Mouse (Mus musculus) CD8-positive naive resting alpha-beta T cell, adult 2 months (primary cell): ENCODE results near the gene Kcnn4.

Experiments
- DNase-seq, 2 experiments: peaks; one replicate each; pipeline ENCODE4 v3.0.0; 2022; ENCODE audit warnings: low read depth in 2 of 2, low spot score in 2 of 2

The Kcnn4 gene

DNA sequence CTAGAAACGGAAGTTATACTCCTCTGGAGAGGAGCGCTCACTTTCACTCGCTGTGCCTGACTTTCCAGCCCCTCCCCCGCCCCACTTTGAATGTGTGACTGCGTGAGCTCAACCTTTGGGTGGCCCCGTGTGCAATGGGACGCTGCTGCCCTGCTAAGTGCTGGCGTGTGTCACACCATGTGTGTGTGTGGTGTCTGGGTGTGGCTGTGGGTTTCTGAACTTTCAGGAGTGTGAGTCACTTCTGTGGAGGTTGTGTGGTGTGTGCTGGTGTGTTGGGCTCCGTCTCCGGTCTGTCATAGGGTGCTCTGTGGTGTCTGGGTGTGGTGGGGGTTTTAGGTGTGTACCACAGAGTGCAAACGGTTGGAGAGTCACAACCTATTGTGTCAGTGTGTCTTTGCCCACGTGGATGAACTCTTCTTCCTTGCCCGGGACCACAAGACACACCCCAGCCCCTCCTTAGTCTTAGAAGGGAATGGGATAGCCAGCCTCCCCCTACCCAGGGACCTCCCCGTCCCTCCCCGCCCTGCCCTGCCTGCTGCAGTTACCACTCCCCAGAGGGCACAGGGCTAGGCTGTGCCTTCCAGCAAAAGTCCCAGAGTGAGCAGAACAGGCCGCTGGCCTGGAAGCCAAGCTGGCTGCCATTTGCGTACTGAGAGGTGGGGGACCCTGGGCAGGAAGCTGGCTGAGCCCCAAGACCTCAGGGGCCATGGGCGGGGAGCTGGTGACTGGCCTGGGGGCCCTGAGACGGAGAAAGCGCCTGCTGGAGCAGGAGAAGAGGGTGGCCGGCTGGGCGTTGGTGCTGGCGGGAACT is at the start of gene Kcnn4:
Gene Kcnn4, plus strand, starts transcription at position 533 of the 811 bp plus-strand sequence.
- peak; percentile 86 to 88 for DNase-seq

DNA sequence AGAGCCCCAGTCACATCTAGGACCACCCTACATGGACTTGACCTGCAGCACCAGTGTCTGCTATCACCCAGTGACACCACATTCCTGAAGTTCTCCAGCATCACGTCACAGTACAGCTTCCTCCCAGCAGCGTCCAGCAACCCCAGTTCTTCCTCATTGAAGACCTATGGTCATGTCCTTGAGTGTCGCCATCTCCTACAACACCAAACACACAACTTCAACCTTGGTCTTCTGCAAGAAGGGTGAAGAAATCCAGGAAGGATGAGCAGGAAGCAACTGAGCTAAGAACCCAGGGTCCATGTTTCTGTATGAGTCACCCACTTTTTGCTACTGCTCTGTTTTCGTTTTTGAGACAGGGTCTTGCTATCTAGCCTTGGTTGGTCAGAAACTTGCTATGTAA is 47.5 kb upstream of the Kcnn4 start:
- no peak for DNase-seq

DNA sequence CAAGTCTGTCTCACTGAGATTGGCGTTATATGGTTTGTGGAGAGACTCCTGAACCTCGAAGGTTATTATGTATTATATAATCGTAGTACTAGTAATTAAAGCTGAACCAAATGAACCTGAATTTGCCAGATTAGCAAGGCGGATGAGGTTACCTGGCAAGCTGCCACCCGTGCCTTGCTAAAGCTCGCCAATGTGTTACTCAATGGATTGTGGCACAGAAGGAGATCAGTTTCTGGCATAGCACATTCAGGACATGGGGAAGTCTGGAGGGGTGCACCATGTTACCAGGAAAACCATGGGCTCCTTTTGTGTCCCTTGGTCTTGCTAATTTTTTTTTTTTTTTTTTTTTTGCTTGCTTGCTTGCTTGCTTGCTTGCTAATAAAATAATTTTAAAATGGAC is 44.9 kb upstream of the Kcnn4 start:
- no peak for DNase-seq

DNA sequence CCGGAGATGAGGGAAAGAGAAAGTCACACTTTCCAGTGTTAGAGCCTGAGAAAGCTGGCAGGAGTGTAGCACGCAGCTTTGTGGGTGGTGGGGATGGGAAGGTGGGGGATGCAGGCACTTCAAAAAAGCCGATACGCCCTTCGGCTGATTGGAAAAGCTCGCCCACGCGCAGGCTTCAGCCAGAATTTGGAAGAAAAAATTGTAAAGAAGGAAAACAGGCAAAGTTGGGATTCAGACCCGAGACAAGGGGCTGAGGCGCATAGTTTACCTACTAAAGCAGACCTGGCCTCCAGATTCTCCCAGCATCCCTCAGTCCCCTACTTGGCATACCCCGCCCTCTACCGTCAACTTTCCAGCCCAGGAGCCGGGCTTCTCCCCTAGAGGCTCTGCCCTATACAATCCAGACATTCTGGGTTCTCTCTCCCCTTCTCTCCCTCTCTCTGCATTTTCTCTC is 44.4 kb upstream of the Kcnn4 start:
- no peak for DNase-seq

DNA sequence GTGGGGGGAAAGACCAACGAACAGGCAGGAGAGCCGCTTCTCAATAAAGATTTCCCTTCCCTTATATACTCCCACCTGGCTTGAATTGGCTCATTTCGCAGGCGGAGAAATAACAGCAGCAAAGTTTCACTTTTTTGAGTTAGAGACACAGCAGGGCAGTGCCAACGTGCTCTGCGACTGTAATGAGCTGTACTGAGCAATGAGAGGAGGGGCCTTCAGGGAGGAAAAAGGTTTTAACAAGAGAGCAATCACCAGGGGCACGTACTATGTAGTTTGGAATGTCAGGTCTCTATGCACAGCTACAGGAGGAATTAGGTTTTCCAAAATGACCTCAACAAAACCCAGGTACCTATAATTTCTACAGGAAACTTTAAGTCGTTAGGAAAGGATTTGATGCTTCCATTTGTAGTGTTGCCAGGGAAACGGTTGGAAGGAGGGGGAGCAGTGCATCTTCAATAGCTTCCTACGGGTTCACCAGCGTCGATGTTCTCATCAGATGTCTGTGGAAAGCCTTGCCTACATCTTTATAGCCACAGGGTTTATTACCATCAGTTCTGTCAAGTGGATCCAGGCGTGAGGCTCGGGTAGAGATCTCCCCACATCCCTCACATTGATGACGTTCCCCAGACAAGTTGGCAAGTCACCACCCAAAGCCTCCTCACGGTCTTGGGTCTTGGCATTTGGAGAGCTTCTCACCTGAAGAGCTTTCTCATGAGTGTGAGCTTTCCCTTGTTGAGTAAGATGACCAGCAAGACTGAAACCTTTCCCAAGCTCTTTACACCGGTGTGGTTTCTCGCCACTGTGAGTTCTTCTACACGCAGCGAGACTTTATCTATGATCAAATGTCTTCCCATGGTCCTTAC is 43.6 kb upstream of the Kcnn4 start:
- no peak for DNase-seq

DNA sequence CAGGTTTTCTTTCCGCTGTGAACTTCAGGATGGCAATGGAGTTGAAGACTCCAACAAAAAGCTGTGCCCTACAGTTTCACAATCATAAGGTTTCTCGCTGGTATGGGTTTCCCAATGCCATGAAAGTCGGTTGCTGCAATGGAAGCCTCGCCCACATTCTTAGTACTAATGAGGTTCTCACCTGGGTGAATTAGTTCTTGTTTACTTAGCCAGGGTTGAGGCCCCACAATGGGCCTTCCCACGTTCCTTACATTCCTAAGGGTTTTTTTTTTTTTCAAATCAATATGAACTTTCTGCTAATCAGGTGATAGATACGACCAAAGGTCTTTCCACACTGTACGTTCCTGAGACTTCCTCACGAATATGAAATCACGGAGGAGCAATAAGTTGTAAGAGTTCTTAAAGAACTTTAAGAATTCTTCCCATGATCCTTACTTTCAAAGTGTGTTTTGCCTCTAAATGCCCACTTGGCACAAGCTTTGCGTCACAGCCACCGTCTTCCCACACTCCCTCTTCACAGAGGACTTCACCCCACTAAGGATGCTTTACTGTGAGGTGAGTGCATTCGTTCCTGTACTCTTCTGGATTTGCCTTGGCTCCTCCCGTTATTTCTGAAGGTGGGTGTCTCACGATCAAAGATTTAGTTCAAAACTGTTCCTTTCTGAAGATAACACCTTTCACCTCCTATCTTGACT is 42.6 kb upstream of the Kcnn4 start:
- DNase-seq, result no peak

DNA sequence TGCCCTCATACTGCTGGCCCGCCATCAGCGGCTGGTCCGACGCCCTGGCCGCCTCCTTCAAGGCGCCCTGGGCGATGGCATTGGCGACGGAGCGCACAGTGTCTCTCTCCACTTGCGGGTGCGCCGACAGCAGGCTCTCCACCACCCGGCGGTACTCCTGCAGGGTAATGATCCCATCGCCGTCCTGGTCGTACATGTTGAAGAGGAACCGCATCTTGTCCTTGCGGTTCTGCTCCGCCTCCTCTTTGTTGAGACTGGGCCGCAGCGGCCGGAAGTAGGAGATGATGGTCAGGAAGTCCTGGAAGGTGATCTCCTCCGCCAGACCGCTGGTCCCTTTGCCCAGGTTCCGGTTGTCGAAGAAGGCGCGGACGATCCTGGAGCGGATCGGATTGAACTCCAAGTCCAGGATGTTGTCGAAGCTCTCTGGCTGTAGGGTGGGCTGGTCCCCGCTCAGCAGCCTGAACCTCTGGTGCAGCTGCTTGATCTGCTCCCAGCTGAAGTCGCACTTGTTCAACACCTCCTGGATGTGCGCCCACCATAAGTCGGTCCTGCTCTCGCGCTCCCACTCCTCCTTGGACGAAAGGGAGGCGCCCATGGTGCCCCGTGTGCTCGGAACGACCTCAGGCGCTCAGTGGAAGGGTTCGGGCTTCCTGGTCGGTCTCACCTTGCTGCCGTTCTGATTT is 36.6 kb upstream of the Kcnn4 start, which contains the start of gene Tescl:
Gene Tescl, minus strand, starts transcription at position 633 of the 683 bp plus-strand sequence.
- DNase-seq, result no peak

DNA sequence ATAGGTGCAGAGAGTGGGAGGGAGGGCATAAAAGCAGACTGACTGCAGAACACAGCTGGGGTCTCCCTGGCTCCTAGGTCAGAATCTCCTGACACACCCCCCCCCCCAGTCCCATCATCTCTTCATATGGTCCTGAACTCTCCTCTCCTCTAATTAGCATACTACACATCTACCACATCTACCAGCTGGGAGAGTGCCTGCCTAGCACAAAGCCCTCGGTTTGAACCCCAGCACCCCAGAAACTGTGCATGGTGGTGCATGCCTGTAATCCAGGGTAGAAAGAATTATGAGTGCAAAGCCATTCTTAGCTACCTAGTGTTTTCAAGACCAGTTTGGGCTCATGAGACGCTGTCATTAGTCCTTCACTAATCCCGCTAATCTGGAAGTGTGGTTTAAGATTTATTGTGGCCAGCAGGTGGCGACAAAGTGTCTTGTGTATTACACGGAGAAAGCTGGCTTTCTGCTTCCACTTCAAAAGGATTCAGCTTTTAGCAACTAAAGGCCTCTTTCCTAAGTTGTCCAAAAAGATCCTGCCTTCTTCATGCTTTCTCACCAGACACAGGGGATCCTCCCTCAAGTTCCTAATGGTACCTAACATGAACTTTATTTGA is 34.3 kb upstream of the Kcnn4 start:
- peak; percentile 53 to 72 for DNase-seq

DNA sequence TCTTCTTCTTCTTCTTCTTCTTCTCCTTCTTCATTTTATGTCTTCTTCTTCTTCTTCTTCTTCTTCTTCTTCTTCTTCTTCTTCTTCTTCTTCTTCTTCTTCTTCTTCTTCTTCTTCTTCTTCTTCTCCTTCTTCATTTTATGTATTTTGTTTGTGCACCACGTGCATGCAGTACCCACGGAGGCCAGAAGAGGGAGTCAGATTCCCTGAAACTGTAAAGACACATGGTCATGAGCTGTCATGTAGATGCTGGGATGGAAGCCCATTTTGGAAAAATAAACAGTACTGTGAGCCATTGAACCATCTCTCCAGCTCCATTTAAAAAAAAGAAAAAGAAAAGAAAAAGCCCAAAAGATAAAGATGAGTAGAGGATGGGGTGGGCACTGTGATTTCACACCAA is 31.8 kb upstream of the Kcnn4 start:
- DNase-seq, result no peak

DNA sequence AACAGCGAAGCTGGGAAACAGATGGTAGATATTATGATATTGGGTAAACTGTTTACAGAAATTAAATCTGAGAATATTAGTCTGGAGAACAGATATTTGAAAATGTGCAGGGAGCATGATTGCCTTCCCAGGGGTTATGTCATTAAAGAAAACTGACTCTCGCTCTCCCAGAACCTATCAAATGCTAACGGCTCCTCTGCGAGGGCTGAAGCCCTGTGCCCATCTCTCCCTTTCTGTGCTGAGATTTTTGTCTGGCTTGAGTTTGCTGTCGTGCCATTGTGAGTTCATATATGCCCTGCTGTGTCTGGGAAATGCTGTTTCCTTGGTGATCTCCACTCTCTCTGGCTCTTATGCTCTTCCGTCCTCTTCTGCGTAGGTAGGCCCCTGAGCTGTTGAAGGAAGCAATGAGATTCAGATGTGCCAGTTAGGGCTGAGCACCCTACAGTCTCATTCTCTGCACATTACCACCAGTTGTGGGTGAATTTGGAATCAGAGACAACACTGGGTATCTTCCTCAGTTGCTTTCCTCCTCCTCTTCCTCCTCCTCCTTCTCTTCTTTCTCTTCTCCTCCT is 26.3 kb upstream of the Kcnn4 start:
- no peak for DNase-seq

DNA sequence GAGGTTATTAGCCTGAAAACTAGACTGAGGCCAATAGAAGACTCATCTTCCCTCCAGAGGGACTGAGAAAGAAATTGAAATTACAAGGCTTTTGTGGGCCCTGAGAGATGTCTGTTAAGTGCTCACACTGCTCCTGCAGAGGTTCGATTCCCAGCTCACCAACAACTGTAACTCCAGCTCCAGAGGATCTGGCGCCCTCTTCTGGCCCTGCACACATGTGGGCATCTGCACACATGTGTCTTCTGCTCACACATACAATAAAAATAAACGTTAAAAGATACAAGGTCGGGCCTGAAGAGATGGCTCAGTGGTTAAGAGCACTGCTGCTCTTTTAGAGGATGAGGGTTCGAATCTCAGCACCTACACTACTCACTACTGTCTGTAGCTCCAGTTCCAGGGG is 23.6 kb upstream of the Kcnn4 start:
- no peak for DNase-seq

DNA sequence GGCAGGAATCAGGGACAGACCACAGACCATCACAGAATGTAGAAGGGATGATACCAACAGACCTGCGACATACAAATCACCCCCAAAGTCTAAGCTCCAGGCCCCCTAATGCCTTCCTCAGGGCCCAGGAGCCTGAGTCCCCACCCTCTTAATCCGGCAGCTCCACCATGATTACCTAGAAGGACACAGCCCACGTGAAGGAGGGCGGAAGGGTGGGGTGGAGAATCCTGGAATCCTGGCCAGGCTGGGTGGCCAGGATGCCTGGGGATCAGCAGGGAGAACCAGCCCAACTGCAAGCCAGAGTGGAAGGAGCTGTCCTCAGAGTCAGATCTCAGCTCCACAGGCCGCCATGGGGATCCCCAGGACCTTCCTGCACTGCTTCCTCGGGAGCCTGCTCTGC is 21.2 kb upstream of the Kcnn4 start, which contains the start of gene Lypd5:
Gene Lypd5, plus strand, starts transcription at position 301 of the 400 bp plus-strand sequence.
- DNase-seq, result no peak

DNA sequence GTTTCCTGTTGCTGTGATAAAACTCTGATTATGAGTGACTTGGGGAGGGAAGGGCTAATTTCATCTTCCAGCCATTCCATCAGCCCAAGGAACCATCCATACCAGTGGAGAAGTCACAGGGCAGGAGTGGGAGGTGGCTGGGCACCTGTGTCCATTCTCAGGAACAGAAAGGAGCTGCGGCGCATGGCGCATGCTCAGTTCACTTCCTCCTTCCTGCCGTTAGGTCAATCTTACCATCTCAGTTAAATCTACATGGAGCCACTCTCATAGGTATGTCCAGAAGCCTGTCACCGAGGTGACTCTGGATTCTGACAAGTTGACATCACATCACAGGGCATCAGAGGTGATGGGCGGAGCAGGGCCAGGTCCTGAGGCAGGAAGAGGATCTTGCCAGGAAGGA is 14.4 kb upstream of the Kcnn4 start:
- DNase-seq, result no peak

DNA sequence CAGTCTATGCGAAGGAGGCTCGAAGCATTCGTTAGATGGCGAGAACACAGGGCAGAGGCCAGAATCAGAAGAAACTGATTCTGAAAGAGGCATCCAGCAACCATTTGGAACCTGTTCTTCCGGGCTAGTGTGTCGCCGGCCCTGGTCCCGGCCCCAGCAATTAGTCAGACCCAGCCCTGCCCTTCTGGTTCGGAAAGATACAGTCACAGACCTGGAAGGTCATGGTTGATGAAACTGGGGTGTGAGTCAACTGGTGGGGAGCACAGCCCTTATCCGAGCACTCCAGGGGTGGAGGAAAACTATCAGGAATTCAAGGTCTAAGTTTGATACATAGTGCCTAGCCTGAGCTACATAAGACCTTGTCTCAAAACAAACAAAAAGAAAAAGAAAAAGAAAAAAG is 14.0 kb upstream of the Kcnn4 start:
- no peak for DNase-seq

DNA sequence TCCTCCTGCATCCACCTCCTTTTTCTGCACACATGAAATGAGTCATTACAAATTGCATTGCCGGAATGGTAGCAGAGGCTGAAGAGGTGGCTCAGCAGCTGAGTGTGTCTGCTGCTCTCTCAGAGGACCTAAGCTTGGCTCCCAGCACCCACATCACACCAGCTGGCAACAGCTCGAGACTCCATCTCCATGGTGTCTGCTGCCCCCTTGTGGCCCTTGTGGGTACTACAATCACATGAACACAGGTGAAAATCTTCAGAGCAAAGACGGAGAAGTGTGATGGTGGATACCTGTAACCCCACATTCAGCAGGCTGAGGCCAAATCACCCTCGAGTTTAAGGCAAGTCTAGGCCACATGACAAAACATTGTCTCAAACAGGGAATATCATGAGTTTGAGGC is 12.2 kb upstream of the Kcnn4 start:
- no peak for DNase-seq

DNA sequence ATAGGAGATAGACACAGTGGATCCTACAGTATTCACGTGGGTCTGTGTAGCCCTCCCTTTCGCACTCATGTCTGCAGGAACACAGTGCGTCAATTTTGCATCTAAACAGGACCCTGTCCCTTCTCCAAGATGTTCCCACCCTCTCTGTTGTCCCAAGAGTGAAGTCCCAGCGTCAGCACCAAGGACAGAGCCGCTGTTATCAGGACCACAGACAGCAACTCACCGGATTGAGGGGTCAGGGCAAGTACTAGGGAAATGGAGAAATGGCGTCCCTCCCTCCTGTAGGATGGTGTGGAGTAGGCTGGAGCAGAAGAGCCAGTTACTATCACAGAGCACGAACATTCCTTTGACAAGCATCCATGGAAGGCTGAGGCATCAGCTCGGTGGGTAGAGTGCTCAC is 10.8 kb upstream of the Kcnn4 start:
- no peak for DNase-seq

DNA sequence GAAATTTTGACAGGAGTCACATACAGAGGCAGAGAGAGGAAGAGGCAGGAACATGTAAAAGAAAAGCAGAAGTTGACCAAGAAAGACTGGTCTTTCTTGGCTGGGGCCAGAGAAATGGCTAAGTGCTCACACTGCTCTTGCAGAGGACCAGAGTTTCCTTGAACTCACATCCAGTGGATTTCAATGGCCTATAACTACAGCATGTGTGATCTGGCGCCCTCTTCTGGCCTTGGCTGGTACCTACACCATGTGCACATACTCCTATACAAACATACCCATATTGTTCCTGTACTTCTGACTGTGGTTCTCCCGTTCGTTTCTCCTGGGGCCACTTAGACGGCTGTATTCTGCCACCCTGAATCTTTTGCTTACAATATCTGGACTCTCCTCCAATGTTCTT is 9.1 kb upstream of the Kcnn4 start:
- DNase-seq, result no peak

DNA sequence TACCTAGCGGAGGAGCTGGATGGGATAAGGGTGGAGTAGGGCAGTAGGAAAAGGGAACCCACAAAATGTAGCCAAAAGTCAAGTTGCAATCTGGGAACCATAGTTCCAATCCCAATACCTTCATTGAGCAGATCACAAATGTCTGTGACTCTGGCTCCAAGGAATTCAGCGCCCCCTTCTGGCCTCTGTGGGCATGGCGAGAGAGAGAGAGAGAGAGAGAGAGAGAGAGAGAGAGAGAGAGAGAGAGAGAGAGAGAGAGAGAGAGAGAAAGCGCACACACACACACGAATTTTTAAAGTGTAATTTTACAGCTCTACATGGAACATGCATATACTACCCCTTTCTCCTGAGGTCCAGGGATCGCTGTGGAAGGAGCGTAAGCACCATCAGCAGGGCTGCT is 6.8 kb upstream of the Kcnn4 start:
- DNase-seq, result peak in 1 of 2 experiments; percentile 62

DNA sequence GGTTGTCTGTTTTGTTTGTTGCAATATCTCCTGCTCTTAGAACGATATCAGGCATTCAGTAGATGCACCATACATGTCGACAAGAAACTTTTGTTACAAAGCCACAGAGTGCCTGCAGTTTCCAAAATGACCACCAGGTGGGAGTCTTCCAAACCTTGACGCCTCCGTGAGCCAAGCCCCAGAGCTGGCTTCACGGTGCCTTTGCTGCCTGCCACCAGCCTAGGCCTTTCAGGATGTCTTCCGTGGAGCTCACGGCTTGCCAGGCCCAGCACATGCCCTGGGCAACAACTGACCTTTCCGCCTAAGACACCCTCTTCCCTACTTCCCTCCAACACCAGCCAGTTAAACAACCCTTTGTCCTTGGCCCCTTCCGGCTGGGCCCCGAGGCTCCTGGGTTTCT is 5.2 kb upstream of the Kcnn4 start:
- peak; percentile 90 to 94 for DNase-seq
